Mouse (Mus musculus) NIH3T3 (cell line): ENCODE measurements around the gene Herpud1.
A peak's percentile ranks its signal among the peaks of the same experiment; 100 is the strongest.

ENCODE experiments used
- DNase-seq: peaks from one replicate; pipeline ENCODE4 v3.0.0-alpha.2; 2012; ENCODE audit warnings: low read depth

Gene Herpud1

GRCm38 (mm10) chr8:94386214-94387026 lies at the start of gene Herpud1:
Gene Herpud1, plus strand, starts transcription at chr8:94386438.
- peak; percentile 97 for DNase-seq

- DNase-seq, result no peak
These were observed 48.7 kb upstream of the Herpud1 start for GRCm38 (mm10) chr8:94337559-94337958.

GRCm38 (mm10) chr8:94340796-94341195 lies 45.4 kb upstream of the Herpud1 start:
- DNase-seq, result no peak

DNA sequence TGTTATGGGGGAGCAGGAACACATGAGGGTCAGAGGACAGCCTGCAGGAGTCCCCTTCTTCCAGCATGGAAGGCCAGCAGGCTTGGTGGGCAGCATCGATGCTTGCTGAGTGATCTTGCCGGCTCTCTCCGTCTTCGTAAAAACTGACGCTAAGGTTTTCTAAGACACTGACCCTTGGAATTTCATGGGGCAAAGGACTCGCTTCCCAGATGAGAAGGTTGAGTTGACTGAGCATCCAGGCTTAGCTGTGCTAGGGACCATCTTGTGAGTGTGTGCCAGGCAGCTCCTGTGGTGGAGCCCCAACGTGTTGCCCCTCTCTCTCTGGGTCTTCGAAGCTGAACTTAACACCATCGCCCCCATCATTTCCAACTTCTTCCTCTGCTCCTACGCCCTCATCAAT lies 43.5 kb upstream of the Herpud1 start:
- DNase-seq, result no peak

DNA sequence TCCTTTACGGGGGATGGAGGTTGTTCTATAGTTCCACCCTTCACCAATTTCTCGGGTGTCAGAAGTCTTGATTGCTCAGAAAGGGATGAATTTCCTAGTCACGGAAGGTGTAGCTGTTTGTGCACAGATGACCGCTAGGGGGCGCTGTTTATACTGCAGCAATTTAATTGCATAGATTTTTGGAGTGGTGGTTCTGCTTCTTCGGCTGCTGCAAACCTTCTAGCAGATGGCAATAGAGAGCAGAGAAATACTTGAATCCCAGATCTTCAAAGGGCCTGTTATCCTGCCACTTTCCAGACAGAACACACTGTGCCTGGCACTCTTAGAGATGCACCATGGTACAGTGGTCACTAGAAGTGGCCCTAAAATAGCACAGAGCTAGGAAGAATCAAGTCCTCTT lies 42.9 kb upstream of the Herpud1 start:
- DNase-seq, result peak; percentile 85

DNA sequence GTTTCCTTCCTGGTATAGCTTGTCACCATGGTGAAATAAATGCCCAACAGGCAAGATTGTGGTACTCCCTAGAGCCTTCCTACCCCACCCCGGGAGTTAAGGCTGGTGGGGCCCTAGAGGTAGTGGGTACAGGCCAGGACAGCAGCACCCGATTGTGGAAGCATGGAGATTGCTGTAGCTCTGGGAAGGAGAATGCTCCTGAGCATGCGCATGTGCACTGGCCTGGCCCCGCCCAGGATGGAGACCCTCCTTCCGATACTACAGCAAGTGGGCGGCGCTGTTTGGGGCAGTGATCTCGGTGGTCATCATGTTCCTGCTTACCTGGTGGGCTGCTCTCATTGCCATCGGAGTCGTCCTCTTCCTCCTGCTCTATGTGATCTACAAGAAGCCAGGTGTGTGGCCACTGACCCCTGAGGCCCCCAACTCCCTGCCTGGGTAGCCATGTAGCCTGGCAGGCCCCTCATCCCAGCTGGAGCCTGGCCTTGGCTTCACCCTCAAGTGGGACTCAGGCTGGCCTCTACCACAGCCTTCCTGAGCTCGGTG lies 42.4 kb upstream of the Herpud1 start:
- DNase-seq, result no peak

DNA sequence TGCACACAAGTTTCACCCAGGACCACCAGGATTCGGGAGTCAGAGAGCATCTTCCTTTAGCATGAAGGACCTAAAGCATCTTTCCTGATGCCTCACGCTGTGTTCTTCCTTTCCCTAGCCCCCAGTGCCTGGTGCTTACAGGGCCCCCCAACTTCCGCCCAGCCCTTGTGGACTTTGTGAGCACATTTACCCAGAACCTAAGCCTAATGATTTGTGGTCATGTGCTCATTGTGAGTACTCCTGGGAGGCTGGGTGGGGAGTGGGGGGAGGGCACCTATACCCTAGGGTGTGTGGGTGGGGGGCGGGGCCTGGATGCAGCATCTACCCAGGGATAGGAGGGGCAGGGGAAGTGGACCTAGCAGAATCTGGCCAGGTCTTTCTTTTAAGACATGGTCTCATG lies 40.6 kb upstream of the Herpud1 start:
- no peak for DNase-seq

GRCm38 (mm10) chr8:94346264-94346663 lies 40.0 kb upstream of the Herpud1 start:
- no peak for DNase-seq

DNA sequence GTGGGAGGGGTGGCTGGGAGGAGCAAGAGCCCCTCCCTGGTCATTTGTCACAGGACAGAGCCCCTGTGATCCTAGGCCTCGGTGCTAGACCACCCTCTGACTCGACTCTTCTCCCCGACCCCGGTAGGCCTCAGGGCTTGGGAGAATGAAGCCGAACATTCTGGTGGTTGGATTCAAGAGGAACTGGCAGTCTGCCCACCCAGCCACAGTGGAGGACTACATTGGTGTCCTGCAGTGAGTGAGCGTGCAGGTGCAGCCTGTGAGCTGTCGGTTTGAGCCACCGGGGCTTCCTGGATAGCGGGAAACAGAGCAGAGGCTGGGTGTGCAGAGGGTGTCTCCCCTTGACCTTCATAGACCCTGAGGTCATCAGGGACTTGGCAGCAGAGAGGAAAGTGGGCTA lies 37.8 kb upstream of the Herpud1 start:
- peak; percentile 24 for DNase-seq

DNA sequence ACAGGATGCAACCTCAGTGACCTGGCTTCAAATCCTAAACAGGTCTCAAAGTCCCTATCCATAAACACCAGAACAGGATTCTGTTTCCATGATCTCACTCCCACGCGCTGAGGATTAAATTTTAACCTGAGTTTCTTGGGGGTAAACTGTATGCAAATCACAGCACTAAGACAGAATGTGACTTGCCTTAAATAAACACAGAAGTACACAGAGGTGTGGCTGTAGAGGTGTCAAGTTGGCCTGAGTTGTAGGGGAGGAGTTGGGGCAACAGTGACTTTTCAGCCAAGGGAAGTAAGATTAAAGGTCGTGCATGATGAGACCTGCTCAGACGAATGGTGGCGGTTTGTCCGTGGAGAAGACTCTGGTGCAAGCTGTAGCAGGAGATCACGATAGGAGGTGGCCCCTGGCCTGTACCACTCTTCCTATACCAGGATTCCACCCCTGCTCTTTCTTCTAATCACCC lies 32.1 kb upstream of the Herpud1 start:
- DNase-seq, result no peak

- DNase-seq, result no peak
These were observed 31.7 kb upstream of the Herpud1 start for GRCm38 (mm10) chr8:94354571-94354970.

GRCm38 (mm10) chr8:94357220-94357619 lies 29.0 kb upstream of the Herpud1 start:
- DNase-seq, result no peak

GRCm38 (mm10) chr8:94358541-94358940 lies 27.7 kb upstream of the Herpud1 start:
- peak; percentile 66 for DNase-seq

DNA sequence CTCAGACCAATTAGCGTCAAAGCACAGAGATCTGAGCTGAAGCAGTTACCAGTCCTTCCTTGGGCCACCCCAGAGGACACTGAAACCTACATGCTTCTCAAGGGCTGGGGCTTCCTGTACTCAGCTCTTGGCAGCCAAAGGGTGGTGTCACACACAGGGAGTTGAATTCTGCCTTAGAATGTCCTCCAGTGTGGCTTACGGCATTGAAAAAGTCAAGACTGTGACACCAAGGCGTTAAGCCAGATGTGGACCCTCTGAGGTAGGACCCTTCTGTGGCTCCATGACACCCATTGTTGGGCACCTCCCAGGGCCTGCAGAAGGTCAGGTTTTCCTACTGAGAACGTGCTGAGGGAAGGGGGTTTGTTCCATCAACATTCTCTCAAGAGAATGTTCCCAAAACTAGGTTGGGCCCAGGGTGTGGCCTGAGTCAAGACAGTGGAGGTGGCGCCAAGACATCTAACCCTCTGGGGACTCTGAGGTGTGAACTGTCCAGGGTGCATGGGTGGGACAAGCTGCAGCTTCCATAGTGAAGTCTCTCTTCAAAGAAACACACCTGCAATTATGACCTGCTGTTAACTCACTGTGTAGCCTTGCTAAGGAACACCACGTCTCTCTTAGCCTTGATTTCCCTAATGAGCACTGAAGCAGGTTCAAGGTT lies 24.3 kb upstream of the Herpud1 start:
- no peak for DNase-seq

- DNase-seq, result peak; percentile 9
These were observed 23.5 kb upstream of the Herpud1 start for GRCm38 (mm10) chr8:94362607-94363239.

GRCm38 (mm10) chr8:94363288-94363688 lies 22.9 kb upstream of the Herpud1 start:
- peak; percentile 74 for DNase-seq

- DNase-seq, result no peak
These were observed 22.3 kb upstream of the Herpud1 start for GRCm38 (mm10) chr8:94363906-94364305.

GRCm38 (mm10) chr8:94364686-94365312 lies 21.4 kb upstream of the Herpud1 start:
- no peak for DNase-seq

DNA sequence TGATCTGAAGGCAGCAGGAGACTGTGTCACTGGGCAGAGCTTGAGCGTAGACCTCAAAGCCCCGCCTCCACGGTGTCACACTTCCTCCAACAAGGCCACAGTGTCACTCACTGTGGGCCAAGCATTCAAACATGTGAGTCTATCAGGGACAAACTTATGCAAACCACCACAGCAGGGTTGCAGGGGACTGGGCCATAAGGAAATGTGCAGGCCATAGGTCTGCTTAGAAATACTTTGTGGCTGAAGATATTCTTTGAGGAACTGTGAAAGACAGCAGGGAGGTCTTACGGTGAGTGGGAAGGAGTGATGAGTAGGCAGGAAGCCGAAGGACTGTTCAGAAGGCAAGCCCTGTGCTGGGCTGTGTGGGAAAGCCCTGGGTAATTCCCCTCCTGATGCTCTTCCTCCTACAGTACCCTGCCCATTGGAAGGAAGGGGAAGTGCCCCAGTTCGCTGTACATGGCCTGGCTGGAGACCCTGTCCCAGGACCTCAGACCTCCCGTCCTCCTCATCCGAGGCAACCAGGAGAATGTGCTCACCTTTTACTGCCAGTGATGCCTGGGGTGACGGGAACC lies 20.7 kb upstream of the Herpud1 start:
- no peak for DNase-seq

DNA sequence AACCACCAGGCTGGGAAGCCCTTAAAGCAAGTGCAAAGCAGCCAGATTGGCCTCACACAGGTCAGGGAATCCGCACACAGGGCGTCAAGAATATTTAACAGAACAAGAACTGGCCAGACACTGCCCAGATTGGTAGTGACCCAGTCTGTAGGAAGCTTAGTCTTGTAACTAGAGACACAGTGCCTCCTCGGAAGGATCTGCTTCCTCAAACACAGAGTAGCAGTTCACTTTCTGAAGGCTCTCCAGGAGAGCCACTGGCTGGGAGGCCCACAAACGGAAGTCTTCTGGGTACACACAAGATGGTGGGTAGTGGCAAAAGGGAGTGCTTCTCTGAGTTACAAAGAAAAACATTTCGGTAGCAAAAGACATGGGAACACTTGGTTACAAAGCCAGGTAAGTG lies 15.4 kb upstream of the Herpud1 start:
- DNase-seq, result no peak

- DNase-seq, result no peak
These were observed 13.2 kb upstream of the Herpud1 start for GRCm38 (mm10) chr8:94372955-94373599.
